Mouse (Mus musculus) megakaryocyte, embryonic 14.5 days (primary cell): ENCODE data around the gene Dpp6.

Experiments used
- FLI1 ChIP-seq: IDR thresholded peaks from 2 replicates; pipeline ENCODE4 v1.6.1; 2012; ENCODE audit warnings: low read length, inconsistent platforms, mixed read lengths
- GATA1 ChIP-seq: IDR thresholded peaks from 3 replicates; pipeline ENCODE4 v1.6.1; 2012; ENCODE audit warnings: mixed read lengths, low read length, inconsistent platforms, borderline replicate concordance

GRCm38 (mm10) chr5:27544816-27545270 is 727.8 kb downstream of the Dpp6 start:
- TF ChIP-seq GATA1 (no peak), FLI1 (no peak)
